Mouse (Mus musculus) macrophage (primary cell): ENCODE results near the gene Alg3. TPM values are rescaled to one million over a fixed set of nuclear protein-coding genes. Genes with fewer than 3 reads are reported as not detected.

ENCODE experiments used
- H3K27ac ChIP-seq: fragments of 350-480 bp; formaldehyde crosslinking; 2 replicates; pipeline ENCODE4 v1.9.0; 2021
- H3K36me3 ChIP-seq: fragments of 350-480 bp; formaldehyde crosslinking; 2 replicates; pipeline ENCODE4 v1.9.0; 2021; ENCODE audit errors: inconsistent target
- H3K4me3 ChIP-seq: fragments of 350-480 bp; formaldehyde crosslinking; 2 replicates; pipeline ENCODE4 v1.9.0; 2021; ENCODE audit errors: inconsistent target
- H3K79me2 ChIP-seq: fragments of 350-480 bp; formaldehyde crosslinking; 2 replicates; pipeline ENCODE4 v1.9.0; 2021; ENCODE audit errors: inconsistent target
- WGBS: methylation state at CpG from one replicate; pipeline ENCODE4 v1.1.7; 2026; ENCODE audit warnings: inconsistent platforms; ENCODE audit not compliant: missing documents; 5-methylcytosine and 5-hydroxymethylcytosine counted together
- polyA plus RNA-seq: library from polyadenylated mRNA; stranded (reverse); fragments of 250-400 nt; gene quantifications from 3 replicates; pipeline ENCODE4 v1.2.4, GENCODE M21; 2018; ENCODE audit warnings: inconsistent platforms

Gene Alg3
- polyA plus RNA-seq, 1 experiment from 2014 or later: 22.1 TPM

GRCm38 (mm10) chr16:20621191-20621990 is 9.9 kb upstream of the Alg3 start, which contains the start of gene Camk2n2:
Gene Camk2n2 (minus strand): TSS chr16:20621287.
- WGBS: under 1% methylated on average over 70 of the region's 92 CpGs

GRCm38 (mm10) chr16:20620751-20621190 is 9.2 kb upstream of the Alg3 start:
- H3K27ac ChIP-seq: no peak overlapping the region
- no peak overlapping the region for H3K4me3 ChIP-seq
- WGBS: 2% methylated on average over 32 of the region's 32 CpGs
- H3K79me2 ChIP-seq: no peaks in the 10 kb centered on the region
- no peaks in the 10 kb centered on the region for H3K36me3 ChIP-seq

More at GRCm38 (mm10) chr16:20621191-20621990, 9.9 kb upstream of the Alg3 start, which contains the start of gene Camk2n2:
- Histone ChIP-seq H3K27ac (0 out of 2 replicates have a peak within 1 kb of the TSS, but pooled peaks have one; percentile 13), H3K4me3 (peak within 1 kb of the TSS; percentile 54), H3K36me3 (no peaks in the 10 kb centered on the region), H3K79me2 (no peaks in the 10 kb centered on the region)

GRCm38 (mm10) chr16:20620399-20620735 is 8.8 kb upstream of the Alg3 start:
- 7% methylated on average over 9 of the region's 9 CpGs for WGBS
- H3K36me3 ChIP-seq: no peaks in the 10 kb centered on the region
- no peak overlapping the region for H3K27ac ChIP-seq
- no peak overlapping the region for H3K4me3 ChIP-seq
- no peaks in the 10 kb centered on the region for H3K79me2 ChIP-seq

GRCm38 (mm10) chr16:20619541-20620398 is 8.2 kb upstream of the Alg3 start:
- H3K36me3 ChIP-seq: no peaks in the 10 kb centered on the region
- H3K27ac ChIP-seq: no peak overlapping the region
- 6% methylated on average over 78 of the region's 83 CpGs for WGBS
- H3K4me3 ChIP-seq: no peak overlapping the region
- H3K79me2 ChIP-seq: no peaks in the 10 kb centered on the region

- H3K4me3 ChIP-seq: peak overlapping the region; percentile 82
- H3K27ac ChIP-seq: peak overlapping the region; percentile 34
- peaks cover 13% of the 10 kb centered on the region for H3K36me3 ChIP-seq
- under 1% methylated on average over 28 of the region's 28 CpGs for WGBS
- peaks cover 20% of the 10 kb centered on the region; the same call in 1 of the 2 replicates for H3K79me2 ChIP-seq
Observed at GRCm38 (mm10) chr16:20610501-20611356, 806 bp downstream of the Alg3 start.

GRCm38 (mm10) chr16:20604705-20605104 is 6.8 kb downstream of the Alg3 start:
- WGBS: 78% methylated on average over 9 of the region's 9 CpGs
- Histone ChIP-seq H3K4me3 (no peak overlapping the region), H3K36me3 (peaks cover 26% of the 10 kb centered on the region), H3K79me2 (peaks cover 8% of the 10 kb centered on the region; the same call in 1 of the 2 replicates), H3K27ac (no peak overlapping the region)

GRCm38 (mm10) chr16:20600511-20600910 is 11.0 kb downstream of the Alg3 start:
- H3K36me3 ChIP-seq: peaks cover 10% of the 10 kb centered on the region; the same call in 1 of the 2 replicates
- 77% methylated on average over 5 of the region's 5 CpGs for WGBS

GRCm38 (mm10) chr16:20596687-20597441 is 14.7 kb downstream of the Alg3 start:
- WGBS: 70% methylated on average over 5 of the region's 7 CpGs

More at GRCm38 (mm10) chr16:20600511-20600910, 11.0 kb downstream of the Alg3 start:
- no peaks in the 10 kb centered on the region for H3K79me2 ChIP-seq
- H3K27ac ChIP-seq: no peak overlapping the region
- H3K4me3 ChIP-seq: no peak overlapping the region

GRCm38 (mm10) chr16:20595737-20596136 is 15.8 kb downstream of the Alg3 start:
- Histone ChIP-seq H3K79me2 (no peaks in the 10 kb centered on the region), H3K36me3 (no peaks in the 10 kb centered on the region), H3K4me3 (no peak overlapping the region), H3K27ac (no peak overlapping the region)
- 83% methylated on average over 4 of the region's 4 CpGs for WGBS

More at GRCm38 (mm10) chr16:20596687-20597441, 14.7 kb downstream of the Alg3 start:
- no peak overlapping the region for H3K27ac ChIP-seq
- no peak overlapping the region for H3K4me3 ChIP-seq
- H3K36me3 ChIP-seq: no peaks in the 10 kb centered on the region
- no peaks in the 10 kb centered on the region for H3K79me2 ChIP-seq

- 93% methylated on average over 7 of the region's 7 CpGs for WGBS
- Histone ChIP-seq H3K27ac (no peak overlapping the region), H3K4me3 (no peak overlapping the region), H3K36me3 (no peaks in the 10 kb centered on the region), H3K79me2 (no peaks in the 10 kb centered on the region)
Observed at GRCm38 (mm10) chr16:20595060-20595673, 16.4 kb downstream of the Alg3 start.

GRCm38 (mm10) chr16:20591076-20591705 is 20.3 kb downstream of the Alg3 start:
- 8% methylated on average over 48 of the region's 48 CpGs for WGBS
- Histone ChIP-seq H3K79me2 (no peaks in the 10 kb centered on the region), H3K27ac (no peak overlapping the region), H3K4me3 (no peak overlapping the region), H3K36me3 (no peaks in the 10 kb centered on the region)

- Histone ChIP-seq H3K27ac (no peak overlapping the region), H3K36me3 (no peaks in the 10 kb centered on the region), H3K79me2 (no peaks in the 10 kb centered on the region), H3K4me3 (no peak overlapping the region)
- 2% methylated on average over 10 of the region's 17 CpGs for WGBS
Observed at GRCm38 (mm10) chr16:20590680-20591038, 20.9 kb downstream of the Alg3 start.
